Mouse (Mus musculus): ENCODE measurements around the gene Ccdc42.

The Ccdc42 gene

GRCm38 (mm10) chr11:68583906-68584480, 2.8 kb upstream of the Ccdc42 start:
- in situ Hi-C loops (cut with MboI, MseI): no loop called here

- in situ Hi-C loops (cut with MboI, MseI): loop anchor here (5.0 kb wide), 1 partner anchor 146 kb away; no protein-coding TSS in a partner anchor
Measured at GRCm38 (mm10) chr11:68585890-68586289, 931 bp upstream of the Ccdc42 start.

- in situ Hi-C loops (cut with MboI, MseI): loop anchor here (5.0 kb wide), 1 partner anchor 143 kb away; no protein-coding TSS in a partner anchor
Measured at GRCm38 (mm10) chr11:68589055-68589809, 2.4 kb downstream of the Ccdc42 start.

- in situ Hi-C loops (cut with MboI, MseI): no loop called here
Measured at GRCm38 (mm10) chr11:68591708-68592107, 4.9 kb downstream of the Ccdc42 start.

GRCm38 (mm10) chr11:68593247-68593646, 6.4 kb downstream of the Ccdc42 start:
- in situ Hi-C loops (cut with MboI, MseI): no loop called here

GRCm38 (mm10) chr11:68597912-68598311, 11.1 kb downstream of the Ccdc42 start:
- in situ Hi-C loops (cut with MboI, MseI): no loop called here

GRCm38 (mm10) chr11:68600551-68601021, 13.8 kb downstream of the Ccdc42 start:
- in situ Hi-C loops (cut with MboI, MseI): no loop called here

GRCm38 (mm10) chr11:68601486-68601991, 14.7 kb downstream of the Ccdc42 start:
- in situ Hi-C loops (cut with MboI, MseI): no loop called here

- in situ Hi-C loops (cut with MboI, MseI): no loop called here
Measured at GRCm38 (mm10) chr11:68602200-68602931, 15.5 kb downstream of the Ccdc42 start.

GRCm38 (mm10) chr11:68607046-68607445, 20.2 kb downstream of the Ccdc42 start:
- in situ Hi-C loops (cut with MboI, MseI): no loop called here

- in situ Hi-C loops (cut with MboI, MseI): no loop called here
Measured at GRCm38 (mm10) chr11:68609910-68610566, 23.2 kb downstream of the Ccdc42 start.

- in situ Hi-C loops (cut with MboI, MseI): no loop called here
Measured at GRCm38 (mm10) chr11:68610567-68610947, 23.7 kb downstream of the Ccdc42 start.

GRCm38 (mm10) chr11:68613071-68613711, 26.4 kb downstream of the Ccdc42 start:
- in situ Hi-C loops (cut with MboI, MseI): no loop called here

- in situ Hi-C loops (cut with MboI, MseI): no loop called here
Measured at GRCm38 (mm10) chr11:68622751-68623150, 35.9 kb downstream of the Ccdc42 start.

GRCm38 (mm10) chr11:68623225-68623870, 36.5 kb downstream of the Ccdc42 start:
- in situ Hi-C loops (cut with MboI, MseI): no loop called here

- in situ Hi-C loops (cut with MboI, MseI): no loop called here
Measured at GRCm38 (mm10) chr11:68623871-68624258, 37.0 kb downstream of the Ccdc42 start.

GRCm38 (mm10) chr11:68631611-68632316, 44.9 kb downstream of the Ccdc42 start:
- in situ Hi-C loops (cut with MboI, MseI): no loop called here

GRCm38 (mm10) chr11:68637861-68638615, 51.2 kb downstream of the Ccdc42 start:
- in situ Hi-C loops (cut with MboI, MseI): no loop called here

GRCm38 (mm10) chr11:68641361-68641760, 54.5 kb downstream of the Ccdc42 start:
- in situ Hi-C loops (cut with MboI, MseI): no loop called here
